Mouse (Mus musculus) midbrain, embryonic 14.5 days (tissue): ENCODE measurements around the gene Peli2. TPM values are rescaled to one million over a fixed set of nuclear protein-coding genes. Genes with fewer than 3 reads are reported as not detected.

Experiments
- ATAC-seq: fragments of 200-750 bp; cut with Nextera tagmentation; 2 replicates; pipeline ENCODE4 v1.8.0; 2017; ENCODE audit warnings: moderate number of reproducible peaks, moderate library complexity; ENCODE audit not compliant: low FRiP score, low TSS enrichment
- DNase-seq: peaks from one replicate; pipeline ENCODE4 v3.0.0-alpha.2; 2015
- H3K27ac ChIP-seq: fragments of 300-500 bp; sonication (generic); replicated peaks from 2 replicates; pipeline ENCODE4 v1.5.1; 2014; ENCODE audit warnings: mild to moderate bottlenecking, low read depth, low read length, moderate library complexity
- H3K27me3 ChIP-seq: fragments of 300-500 bp; sonication (generic); 2 replicates; pipeline ENCODE4 v1.6.1; 2014; ENCODE audit warnings: low read length, control low read depth, mixed read lengths; ENCODE audit not compliant: control insufficient read depth, insufficient read depth
- H3K36me3 ChIP-seq: fragments of 300-500 bp; sonication (generic); 2 replicates; pipeline ENCODE4 v1.6.1; 2014; ENCODE audit warnings: low read length, control low read depth; ENCODE audit not compliant: control insufficient read depth, insufficient read depth
- H3K4me1 ChIP-seq: fragments of 300-500 bp; sonication (generic); 2 replicates; pipeline ENCODE4 v1.6.1; 2014; ENCODE audit warnings: mild to moderate bottlenecking, antibody characterized with exemption, low read length, control low read depth; ENCODE audit not compliant: control insufficient read depth, insufficient read depth
- H3K4me2 ChIP-seq: fragments of 300-500 bp; sonication (generic); 2 replicates; pipeline ENCODE4 v1.6.1; 2014; ENCODE audit warnings: mild to moderate bottlenecking, low read length, moderate library complexity
- H3K4me3 ChIP-seq: fragments of 300-500 bp; sonication (generic); replicated peaks from 2 replicates; pipeline ENCODE4 v1.5.1; 2014; ENCODE audit warnings: low read depth, low read length
- H3K9ac ChIP-seq: fragments of 300-500 bp; sonication (generic); replicated peaks from 2 replicates; pipeline ENCODE4 v1.6.1; 2014; ENCODE audit warnings: mild to moderate bottlenecking, low read length, moderate library complexity
- H3K9me3 ChIP-seq: fragments of 300-500 bp; sonication (generic); 2 replicates; pipeline ENCODE4 v1.6.1; 2016; ENCODE audit warnings: low read length, control low read depth, mixed read lengths; ENCODE audit not compliant: control insufficient read depth
- WGBS: fragments of 180-500 bp; shearing (Covaris S2); extraction: QIAGEN DNeasy Blood & Tissue Kit; methylation state at CpG from one replicate; pipeline ENCODE4 v1.1.7; 2014; 5-methylcytosine and 5-hydroxymethylcytosine counted together
- polyA plus RNA-seq: library from polyadenylated mRNA; unstranded; fragments of >200 nt; fragmentation: Nextera tagmentation; extraction: Ambion mirVana; gene quantifications from 2 replicates; pipeline ENCODE4 v1.2.1, GENCODE M21; 2014

Gene Peli2
- polyA plus RNA-seq, 1 experiment from 2014 or later, result 8.6 TPM

DNA sequence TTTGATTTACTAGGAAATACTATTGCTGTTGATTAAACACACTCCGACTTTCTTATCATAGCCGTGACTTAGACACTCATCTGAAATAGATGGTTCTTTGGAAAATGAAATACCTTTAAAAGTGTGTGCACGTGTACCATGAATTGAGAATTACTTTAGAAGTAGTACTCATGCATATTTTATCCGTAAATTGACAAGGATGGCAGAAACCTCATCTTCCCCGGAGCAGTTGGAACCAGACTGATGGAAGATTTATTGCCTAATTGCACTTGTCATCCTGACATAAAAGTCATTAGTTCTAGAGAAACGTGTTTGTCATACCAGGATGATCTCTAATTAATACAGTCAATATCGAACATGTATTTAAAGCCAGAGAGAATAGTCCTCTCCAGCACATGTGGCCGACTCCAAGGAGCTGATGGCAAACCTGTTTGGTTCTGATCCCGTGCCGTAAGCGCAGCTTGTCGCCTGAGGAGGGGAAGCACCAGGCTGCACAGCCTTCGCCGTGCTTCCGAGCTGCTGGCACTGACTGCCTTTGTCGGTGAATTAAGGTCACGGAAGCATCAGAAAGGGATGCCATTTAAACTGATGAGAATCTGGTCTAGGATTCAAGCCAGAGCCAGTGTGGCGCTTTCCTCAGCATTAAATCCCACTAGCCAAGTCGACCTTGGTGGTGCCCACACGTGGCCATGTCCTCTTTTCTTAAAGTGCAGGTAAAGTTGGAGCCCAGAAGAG, 114.3 kb downstream of the Peli2 start:
- H3K27ac ChIP-seq, result no peak overlapping the region
- H3K4me3 ChIP-seq, result no peak overlapping the region
- 68% methylated on average over 20 of the region's 20 CpGs for WGBS
- H3K9ac ChIP-seq, result no peak overlapping the region
- ATAC-seq, result no peak
- H3K4me2 ChIP-seq, result no peak overlapping the region
- no peaks in the 10 kb centered on the region for H3K9me3 ChIP-seq
- H3K27me3 ChIP-seq, result no peaks in the 10 kb centered on the region
- DNase-seq, result peak; percentile 29
- H3K4me1 ChIP-seq, result no peaks in the 10 kb centered on the region
- H3K36me3 ChIP-seq, result no peaks in the 10 kb centered on the region

DNA sequence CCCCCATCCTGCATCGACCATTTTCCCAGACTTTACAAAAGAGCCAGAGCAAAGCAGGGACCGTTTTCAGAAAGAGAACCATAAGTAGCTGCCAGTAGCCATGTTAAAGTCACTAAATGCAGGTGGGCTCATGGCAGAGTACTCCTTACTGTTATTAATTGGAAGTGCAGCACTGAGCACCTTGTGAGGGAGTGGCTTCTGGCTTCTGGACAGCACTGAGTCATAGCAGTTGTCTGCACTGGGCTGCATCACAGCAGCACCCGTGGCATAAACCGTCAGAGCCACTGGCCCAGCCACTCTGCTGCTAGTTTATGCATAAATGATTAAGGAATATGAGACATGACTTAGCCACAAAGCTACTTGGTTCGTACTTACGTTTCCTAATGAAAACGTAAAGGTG, 120.7 kb downstream of the Peli2 start:
- Histone ChIP-seq H3K4me2 (no peak overlapping the region), H3K9me3 (no peaks in the 10 kb centered on the region), H3K4me1 (peaks cover 3% of the 10 kb centered on the region; the same call in 1 of the 2 replicates), H3K27ac (no peak overlapping the region), H3K36me3 (0 out of 2 replicates have a peak, but pooled peaks cover 4% of the 10 kb centered on the region), H3K9ac (no peak overlapping the region), H3K27me3 (no peaks in the 10 kb centered on the region), H3K4me3 (no peak overlapping the region)
- WGBS, result 88% methylated on average over 7 of the region's 7 CpGs
- DNase-seq (no peak), ATAC-seq (no peak)

GRCm38 (mm10) chr14:48246236-48246635, 125.6 kb downstream of the Peli2 start:
- ATAC-seq, result peak; percentile 43; the same call in 1 of the 2 replicates
- Histone ChIP-seq H3K9ac (no peak overlapping the region), H3K4me3 (no peak overlapping the region), H3K4me2 (no peak overlapping the region), H3K36me3 (0 out of 2 replicates have a peak, but pooled peaks cover 4% of the 10 kb centered on the region), H3K9me3 (no peaks in the 10 kb centered on the region), H3K4me1 (peaks cover 3% of the 10 kb centered on the region; the same call in 1 of the 2 replicates), H3K27me3 (no peaks in the 10 kb centered on the region), H3K27ac (no peak overlapping the region)
- WGBS, result 68% methylated on average over 3 of the region's 3 CpGs
- peak; percentile 37 for DNase-seq

GRCm38 (mm10) chr14:48246963-48247362, 126.3 kb downstream of the Peli2 start:
- no peak overlapping the region for H3K27ac ChIP-seq
- no peak overlapping the region for H3K4me2 ChIP-seq
- WGBS, result 78% methylated on average over 9 of the region's 9 CpGs
- no peaks in the 10 kb centered on the region for H3K27me3 ChIP-seq
- H3K4me1 ChIP-seq, result peaks cover 9% of the 10 kb centered on the region; the same call in 1 of the 2 replicates
- DNase-seq (no peak), ATAC-seq (no peak)
- no peak overlapping the region for H3K9ac ChIP-seq
- H3K36me3 ChIP-seq, result 0 out of 2 replicates have a peak, but pooled peaks cover 4% of the 10 kb centered on the region
- no peak overlapping the region for H3K4me3 ChIP-seq
- no peaks in the 10 kb centered on the region for H3K9me3 ChIP-seq

DNA sequence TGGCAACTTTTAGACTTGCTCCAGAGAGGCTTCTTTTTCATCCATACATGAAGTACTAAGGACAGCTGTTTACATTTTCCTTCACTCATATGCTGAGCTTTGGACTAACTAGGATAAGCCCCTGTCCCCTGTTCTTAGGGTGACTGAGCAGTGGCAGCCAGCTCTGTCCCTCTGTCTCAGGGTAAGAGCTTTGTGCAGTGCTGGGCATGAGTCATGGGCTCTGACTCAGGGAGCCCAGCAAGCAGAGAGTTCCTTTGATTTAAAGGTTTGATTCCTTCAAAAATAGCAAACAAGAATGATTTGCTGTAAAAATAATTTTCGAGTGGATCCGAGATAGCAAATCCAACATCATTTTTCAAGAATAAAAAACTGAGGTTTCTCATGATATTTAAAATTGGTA, 128.8 kb downstream of the Peli2 start:
- WGBS, result 96% methylated on average over 2 of the region's 2 CpGs

GRCm38 (mm10) chr14:48249909-48250308, 129.3 kb downstream of the Peli2 start:
- H3K4me3 ChIP-seq, result no peak overlapping the region
- H3K4me2 ChIP-seq, result no peak overlapping the region
- peaks cover 9% of the 10 kb centered on the region; the same call in 1 of the 2 replicates for H3K4me1 ChIP-seq
- H3K27me3 ChIP-seq, result no peaks in the 10 kb centered on the region
- ATAC-seq, result no peak
- H3K27ac ChIP-seq, result no peak overlapping the region
- H3K9ac ChIP-seq, result no peak overlapping the region
- H3K9me3 ChIP-seq, result no peaks in the 10 kb centered on the region
- H3K36me3 ChIP-seq, result 0 out of 2 replicates have a peak, but pooled peaks cover 5% of the 10 kb centered on the region
- 93% methylated on average over 9 of the region's 9 CpGs for WGBS
- DNase-seq, result no peak

More for the DNA sequence above, 128.8 kb downstream of the Peli2 start:
- H3K4me3 ChIP-seq, result no peak overlapping the region
- no peaks in the 10 kb centered on the region for H3K27me3 ChIP-seq
- H3K9me3 ChIP-seq, result no peaks in the 10 kb centered on the region
- H3K9ac ChIP-seq, result no peak overlapping the region
- H3K36me3 ChIP-seq, result 0 out of 2 replicates have a peak, but pooled peaks cover 7% of the 10 kb centered on the region
- peaks cover 9% of the 10 kb centered on the region; the same call in 1 of the 2 replicates for H3K4me1 ChIP-seq
- DNase-seq (no peak), ATAC-seq (no peak)
- no peak overlapping the region for H3K27ac ChIP-seq
- no peak overlapping the region for H3K4me2 ChIP-seq

DNA sequence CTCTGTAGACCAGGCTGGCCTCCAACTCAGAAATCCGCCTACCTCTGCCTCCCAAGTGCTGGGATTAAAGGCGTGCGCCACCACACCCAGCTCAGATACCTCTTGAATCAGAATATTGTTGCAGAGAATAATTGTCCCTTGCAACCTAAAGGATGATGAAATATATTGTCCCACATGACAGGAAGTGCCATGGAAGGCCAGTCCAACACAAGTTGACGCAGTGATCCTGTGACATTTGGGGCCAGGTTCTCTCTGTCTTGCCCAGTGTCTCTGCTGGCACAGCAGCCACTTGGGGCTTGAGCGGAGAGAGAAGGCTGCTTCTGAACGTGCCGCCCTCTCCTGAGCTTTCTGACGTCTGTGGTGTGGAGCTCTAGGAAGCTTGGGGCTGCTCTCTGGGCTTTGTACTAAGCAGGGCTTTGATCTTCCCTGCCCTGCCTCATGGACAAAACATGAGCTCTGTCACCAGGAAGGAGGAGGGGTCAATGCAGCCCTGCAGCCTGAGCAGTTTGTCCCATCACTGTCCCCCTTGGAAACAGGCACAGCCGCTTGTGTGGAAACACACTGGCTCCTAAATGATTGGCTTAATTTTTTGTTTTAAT, 130.9 kb downstream of the Peli2 start:
- H3K27ac ChIP-seq, result no peak overlapping the region; the same call in 1 of the 2 replicates
- H3K9me3 ChIP-seq, result no peaks in the 10 kb centered on the region
- peak; percentile 54; the same call in 1 of the 2 replicates for ATAC-seq
- peaks cover 6% of the 10 kb centered on the region; the same call in 1 of the 2 replicates for H3K36me3 ChIP-seq
- no peaks in the 10 kb centered on the region for H3K27me3 ChIP-seq
- 41% methylated on average over 9 of the region's 9 CpGs for WGBS
- H3K4me2 ChIP-seq, result no peak overlapping the region
- no peak overlapping the region for H3K4me3 ChIP-seq
- no peak overlapping the region for H3K9ac ChIP-seq
- H3K4me1 ChIP-seq, result peaks cover 10% of the 10 kb centered on the region; the same call in 1 of the 2 replicates
- DNase-seq, result peak; percentile 50

DNA sequence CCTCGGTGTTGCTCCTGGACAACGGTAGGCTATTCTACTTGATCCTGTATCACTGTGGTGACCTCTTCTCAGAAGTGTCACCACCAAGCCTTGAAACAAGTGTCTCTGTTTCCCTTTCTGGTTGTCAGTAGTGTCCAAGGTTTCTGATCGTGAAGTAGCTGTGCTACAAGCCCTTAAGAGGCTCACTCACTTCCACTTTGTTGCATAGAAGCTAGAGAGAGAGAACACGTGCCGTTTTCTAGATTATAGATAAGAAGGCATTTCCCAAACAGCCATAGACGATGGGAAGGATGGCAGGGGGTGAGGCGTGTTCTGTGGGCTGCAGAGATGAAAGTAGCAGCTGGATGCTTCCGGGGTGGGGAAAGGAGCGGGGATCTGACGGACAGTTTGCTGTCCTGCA, 132.6 kb downstream of the Peli2 start:
- H3K4me1 ChIP-seq, result peaks cover 10% of the 10 kb centered on the region; the same call in 1 of the 2 replicates
- peaks cover 7% of the 10 kb centered on the region; the same call in 1 of the 2 replicates for H3K36me3 ChIP-seq
- no peak overlapping the region; the same call in 1 of the 2 replicates for H3K27ac ChIP-seq
- no peak overlapping the region for H3K4me3 ChIP-seq
- H3K9me3 ChIP-seq, result no peaks in the 10 kb centered on the region
- DNase-seq (no peak), ATAC-seq (no peak)
- H3K4me2 ChIP-seq, result no peak overlapping the region
- no peaks in the 10 kb centered on the region for H3K27me3 ChIP-seq
- H3K9ac ChIP-seq, result no peak overlapping the region
- WGBS, result 69% methylated on average over 10 of the region's 10 CpGs
